In genomic region chr1:141140157-141140556, GRCm38 (mm10) we compare ENCODE assay signal across 5 mouse cellular contexts.
A peak's percentile ranks its signal among the peaks of the same experiment; 100 is the strongest.
DNase-seq lines count a peak whose midpoint lies in the region; ATAC-seq and TF ChIP-seq lines count a peak whose summit lies in the region.
"Not testable (repeated sequence)": the region's sequence is repeated elsewhere in the genome, so short reads cannot be mapped to it uniquely, and the experiment has no call there.

No protein-coding gene starts in this region.

- peak; percentile 4 for DNase-seq in ES-E14 (ENCODE audit: low read depth, low spot score)
- DNase-seq in MEL-GATA-1-ER (ENCODE audit: extremely low read depth, low read depth), result peak; percentile 37
- peak; percentile 9 for DNase-seq in R1 (ENCODE audit: low read depth, low spot score)
- DNase-seq in midbrain, embryonic 11.5 days (ENCODE audit: low spot score, missing footprints), result peak; percentile 10

- peak overlapping the region; percentile 50; the same call in 1 of the 2 replicates for H3K4me3 ChIP-seq in E14TG2a.4 (replicated peaks; ENCODE audit: low read length)
- not testable (repeated sequence) for H3K4me3 ChIP-seq in ES-E14 (ENCODE audit: insufficient read depth in 1 of 2, low read depth in 1 of 2, low read length in 2 of 2, poor library complexity in 1 of 2, severe bottlenecking in 1 of 2); midbrain, embryonic 11.5 days (ENCODE audit: low read depth, low read length)

- not testable (repeated sequence) for H3K4me1 ChIP-seq in E14TG2a.4 (replicated peaks; ENCODE audit: low read depth, low read length); ES-E14 (ENCODE audit: control insufficient read depth in 2 of 2, insufficient read depth in 2 of 2, low read length in 2 of 2, poor library complexity in 1 of 2); midbrain, embryonic 11.5 days (ENCODE audit: control insufficient read depth, insufficient read depth, low read length)

- not testable (repeated sequence) for TF ChIP-seq CTCF in E14TG2a.4 (conservative IDR thresholded peaks at IDR 0.05; ENCODE audit: low read length)

- in situ Hi-C loops in ES-E14 (cut with MboI; ENCODE audit: low sequenced_read_pairs in 2 of 2, unreplicated experiment in 2 of 2), result not testable (repeated sequence)

- not testable (repeated sequence) for ATAC-seq in midbrain, embryonic 11.5 days (ENCODE audit: low FRiP score)

- H3K9ac ChIP-seq in ES-E14 (ENCODE audit: insufficient read depth, low read depth, low read length, poor library complexity, severe bottlenecking); midbrain, embryonic 11.5 days (ENCODE audit: low read length): not testable (repeated sequence)

- WGBS in midbrain, embryonic 11.5 days, result 94% methylated on average over 19 of the region's 19 CpGs

- H3K36me3 ChIP-seq in E14TG2a.4 (ENCODE audit: insufficient read depth, low read length); ES-E14 (ENCODE audit: control insufficient read depth, insufficient read depth, low read length, poor library complexity, severe bottlenecking); midbrain, embryonic 11.5 days (ENCODE audit: control insufficient read depth, insufficient read depth, low read length): not testable (repeated sequence)

- H3K9me3 ChIP-seq in E14TG2a.4 (ENCODE audit: low read length), result peaks cover 16% of the 10 kb centered on the region
- H3K9me3 ChIP-seq in ES-E14 (ENCODE audit: control insufficient read depth, insufficient read depth, low read depth, low read length); midbrain, embryonic 11.5 days (ENCODE audit: control insufficient read depth, low read length): not testable (repeated sequence)

- H3K27ac ChIP-seq in ES-E14 (ENCODE audit: insufficient read depth, low read depth, low read length, poor library complexity, severe bottlenecking); midbrain, embryonic 11.5 days (ENCODE audit: low read depth, low read length): not testable (repeated sequence)

- H3K4me2 ChIP-seq in midbrain, embryonic 11.5 days, result not testable (repeated sequence)

- not testable (repeated sequence) for H3K27me3 ChIP-seq in E14TG2a.4 (ENCODE audit: insufficient read depth, low read length); midbrain, embryonic 11.5 days (ENCODE audit: control insufficient read depth, insufficient read depth, low read length)
